Mouse (Mus musculus): ENCODE data around the gene Eme1. TPM values are rescaled to one million over a fixed set of nuclear protein-coding genes. Genes with fewer than 3 reads are reported as not detected.

Gene Eme1
- polyA plus RNA-seq, 1 experiment, result 2.8 TPM

- Histone ChIP-seq H3K36me3 (ENCODE audit: control insufficient read depth, insufficient read depth, low read length) (peaks cover 39% of the 10 kb centered on the region), H3K27ac (ENCODE audit: insufficient read depth, low read depth, low read length) (no peak overlapping the region), H3K4me1 (ENCODE audit: control insufficient read depth, insufficient read depth, insufficient read length, low read length) (no peaks in the 10 kb centered on the region), H3K27me3 (ENCODE audit: control insufficient read depth, insufficient read depth, low read length) (no peaks in the 10 kb centered on the region), H3K4me3 (ENCODE audit: low read depth, low read length) (no peak overlapping the region)
- TF ChIP-seq POLR2A (IDR thresholded peaks at IDR 0.05; ENCODE audit: low read depth, low read length), result no peak
- TF ChIP-seq CTCF (IDR thresholded peaks at IDR 0.05; ENCODE audit: extremely low read depth, insufficient read length, insufficient replicate concordance, low read depth, low read length), result no peak
- 96% methylated on average over 4 of the region's 4 CpGs for WGBS
These were observed 7.3 kb downstream of the Eme1 start for GRCm38 (mm10) chr11:94646457-94646856.

GRCm38 (mm10) chr11:94644461-94645219 is 9.1 kb downstream of the Eme1 start:
- TF ChIP-seq CTCF (IDR thresholded peaks at IDR 0.05; ENCODE audit: extremely low read depth, insufficient read length, insufficient replicate concordance, low read depth, low read length) (no peak), POLR2A (IDR thresholded peaks at IDR 0.05; ENCODE audit: low read depth, low read length) (no peak)
- 90% methylated on average over 8 of the region's 8 CpGs for WGBS
- Histone ChIP-seq H3K27ac (ENCODE audit: insufficient read depth, low read depth, low read length) (no peak overlapping the region), H3K4me3 (ENCODE audit: low read depth, low read length) (no peak overlapping the region), H3K36me3 (ENCODE audit: control insufficient read depth, insufficient read depth, low read length) (peaks cover 57% of the 10 kb centered on the region), H3K4me1 (ENCODE audit: control insufficient read depth, insufficient read depth, insufficient read length, low read length) (no peaks in the 10 kb centered on the region), H3K27me3 (ENCODE audit: control insufficient read depth, insufficient read depth, low read length) (no peaks in the 10 kb centered on the region)

DNA sequence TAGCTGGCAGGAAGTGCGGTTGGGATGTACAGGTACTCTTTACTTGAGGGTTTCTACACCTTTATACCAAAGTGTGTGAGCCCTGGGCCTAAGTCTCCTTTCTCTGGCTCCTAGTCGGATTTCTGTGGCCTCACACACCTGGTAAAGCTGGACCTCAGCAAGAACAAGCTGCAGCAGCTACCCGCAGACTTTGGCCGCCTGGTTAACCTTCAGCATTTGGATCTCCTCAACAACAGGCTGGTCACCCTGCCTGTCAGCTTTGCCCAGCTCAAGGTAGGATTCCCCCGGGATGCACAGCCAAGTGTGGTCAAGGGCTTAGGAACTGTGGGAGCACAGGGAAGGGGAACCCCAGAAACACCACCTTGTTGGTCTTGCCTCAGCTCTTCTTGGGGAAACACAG is 19.3 kb downstream of the Eme1 start:
- Histone ChIP-seq H3K36me3 (ENCODE audit: control insufficient read depth, insufficient read depth, low read length) (peaks cover 75% of the 10 kb centered on the region), H3K27me3 (ENCODE audit: control insufficient read depth, insufficient read depth, low read length) (no peaks in the 10 kb centered on the region), H3K4me1 (ENCODE audit: control insufficient read depth, insufficient read depth, insufficient read length, low read length) (peaks cover 25% of the 10 kb centered on the region), H3K27ac (ENCODE audit: insufficient read depth, low read depth, low read length) (peak overlapping the region; percentile 97), H3K4me3 (ENCODE audit: low read depth, low read length) (no peak overlapping the region)
- 78% methylated on average over 5 of the region's 5 CpGs for WGBS
- TF ChIP-seq POLR2A (IDR thresholded peaks at IDR 0.05; ENCODE audit: low read depth, low read length) (no peak), CTCF (IDR thresholded peaks at IDR 0.05; ENCODE audit: extremely low read depth, insufficient read length, insufficient replicate concordance, low read depth, low read length) (no peak)

GRCm38 (mm10) chr11:94632988-94633387 is 20.8 kb downstream of the Eme1 start:
- Histone ChIP-seq H3K36me3 (ENCODE audit: control insufficient read depth, insufficient read depth, low read length) (peaks cover 60% of the 10 kb centered on the region), H3K4me1 (ENCODE audit: control insufficient read depth, insufficient read depth, insufficient read length, low read length) (peaks cover 27% of the 10 kb centered on the region), H3K27ac (ENCODE audit: insufficient read depth, low read depth, low read length) (peak overlapping the region; percentile 97), H3K27me3 (ENCODE audit: control insufficient read depth, insufficient read depth, low read length) (no peaks in the 10 kb centered on the region), H3K4me3 (ENCODE audit: low read depth, low read length) (peak overlapping the region; percentile 34; the same call in 1 of the 2 replicates)
- TF ChIP-seq POLR2A (IDR thresholded peaks at IDR 0.05; ENCODE audit: low read depth, low read length) (peak; percentile 61; the same call in 1 of the 2 replicates), CTCF (IDR thresholded peaks at IDR 0.05; ENCODE audit: extremely low read depth, insufficient read length, insufficient replicate concordance, low read depth, low read length) (no peak)
- WGBS, result 33% methylated on average over 8 of the region's 8 CpGs

- H3K4me1 ChIP-seq (ENCODE audit: control insufficient read depth, insufficient read depth, insufficient read length, low read length), result peaks cover 27% of the 10 kb centered on the region
- no peaks in the 10 kb centered on the region for H3K27me3 ChIP-seq (ENCODE audit: control insufficient read depth, insufficient read depth, low read length)
- H3K27ac ChIP-seq (ENCODE audit: insufficient read depth, low read depth, low read length), result peak overlapping the region; percentile 92
- no peak overlapping the region for H3K4me3 ChIP-seq (ENCODE audit: low read depth, low read length)
- no peak for TF ChIP-seq CTCF (IDR thresholded peaks at IDR 0.05; ENCODE audit: extremely low read depth, insufficient read length, insufficient replicate concordance, low read depth, low read length)
- no peak for TF ChIP-seq POLR2A (IDR thresholded peaks at IDR 0.05; ENCODE audit: low read depth, low read length)
- 57% methylated on average over 5 of the region's 5 CpGs for WGBS
- peaks cover 50% of the 10 kb centered on the region for H3K36me3 ChIP-seq (ENCODE audit: control insufficient read depth, insufficient read depth, low read length)
These were observed 21.8 kb downstream of the Eme1 start for GRCm38 (mm10) chr11:94631969-94632368.

DNA sequence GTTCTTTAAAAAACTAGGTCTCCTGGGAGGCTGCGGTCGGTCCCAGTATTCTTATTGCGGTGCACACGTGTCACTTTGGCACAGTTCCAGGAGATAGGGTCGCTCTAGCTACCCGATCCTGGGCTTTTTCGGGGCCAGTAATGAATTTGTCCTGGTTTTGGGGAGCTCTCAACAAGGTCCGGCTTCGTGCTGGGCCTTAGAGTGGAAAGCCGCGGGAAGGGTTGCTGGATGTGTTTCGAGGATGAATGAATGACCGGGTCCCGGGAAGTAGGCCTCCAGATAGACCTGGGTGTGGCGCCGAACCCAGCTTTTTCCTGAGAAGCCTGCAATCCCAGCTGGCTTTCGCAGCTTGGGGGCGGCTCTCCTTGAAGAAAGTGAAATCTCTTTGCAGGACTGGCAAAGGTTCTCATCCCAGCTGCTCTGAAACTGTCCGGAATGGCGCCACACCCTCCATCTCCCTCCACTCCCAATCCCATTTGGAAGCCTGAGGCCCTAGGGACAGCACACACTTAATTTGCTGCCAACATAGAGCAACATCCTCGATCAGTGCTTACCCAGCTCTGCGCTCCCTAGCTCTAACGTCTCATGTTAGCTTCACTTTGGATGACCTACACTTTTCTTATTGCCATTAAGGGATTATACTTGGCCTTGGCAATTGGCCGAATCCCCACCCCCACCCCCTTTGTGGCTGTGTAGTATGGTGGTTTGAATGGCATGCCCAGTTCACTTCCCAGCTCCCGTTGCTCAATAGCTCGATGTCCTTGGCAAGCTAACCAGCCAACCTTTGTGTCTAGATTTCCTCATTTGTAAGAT is 23.4 kb downstream of the Eme1 start:
- H3K27me3 ChIP-seq (ENCODE audit: control insufficient read depth, insufficient read depth, low read length), result no peaks in the 10 kb centered on the region
- H3K4me3 ChIP-seq (ENCODE audit: low read depth, low read length), result peak overlapping the region; percentile 92
- no peak for TF ChIP-seq CTCF (IDR thresholded peaks at IDR 0.05; ENCODE audit: extremely low read depth, insufficient read length, insufficient replicate concordance, low read depth, low read length)
- TF ChIP-seq POLR2A (IDR thresholded peaks at IDR 0.05; ENCODE audit: low read depth, low read length), result no peak
- H3K36me3 ChIP-seq (ENCODE audit: control insufficient read depth, insufficient read depth, low read length), result peaks cover 34% of the 10 kb centered on the region
- H3K4me1 ChIP-seq (ENCODE audit: control insufficient read depth, insufficient read depth, insufficient read length, low read length), result peaks cover 27% of the 10 kb centered on the region
- WGBS, result 3% methylated on average over 26 of the region's 26 CpGs
- peak overlapping the region; percentile 90 for H3K27ac ChIP-seq (ENCODE audit: insufficient read depth, low read depth, low read length)

DNA sequence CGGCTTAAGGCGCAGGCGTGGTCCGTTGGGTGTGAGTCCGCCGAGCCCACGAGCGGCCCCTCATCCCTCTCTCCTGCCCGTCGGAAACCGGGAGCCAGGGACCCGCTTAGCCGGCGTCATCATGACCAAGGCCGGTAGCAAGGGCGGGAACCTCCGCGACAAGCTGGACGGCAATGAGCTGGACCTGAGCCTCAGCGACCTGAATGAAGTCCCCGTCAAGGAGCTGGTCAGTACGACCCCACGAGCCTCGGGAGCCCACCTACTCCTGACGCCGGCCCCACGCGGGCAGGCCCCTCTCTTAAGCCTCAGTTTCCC is 23.9 kb downstream of the Eme1 start:
- TF ChIP-seq POLR2A (IDR thresholded peaks at IDR 0.05; ENCODE audit: low read depth, low read length), result no peak
- no peak for TF ChIP-seq CTCF (IDR thresholded peaks at IDR 0.05; ENCODE audit: extremely low read depth, insufficient read length, insufficient replicate concordance, low read depth, low read length)
- H3K4me3 ChIP-seq (ENCODE audit: low read depth, low read length), result peak overlapping the region; percentile 92
- H3K27me3 ChIP-seq (ENCODE audit: control insufficient read depth, insufficient read depth, low read length), result no peaks in the 10 kb centered on the region
- H3K36me3 ChIP-seq (ENCODE audit: control insufficient read depth, insufficient read depth, low read length), result peaks cover 29% of the 10 kb centered on the region
- H3K4me1 ChIP-seq (ENCODE audit: control insufficient read depth, insufficient read depth, insufficient read length, low read length), result peaks cover 26% of the 10 kb centered on the region
- H3K27ac ChIP-seq (ENCODE audit: insufficient read depth, low read depth, low read length), result peak overlapping the region; percentile 90
- WGBS, result under 1% methylated on average over 28 of the region's 28 CpGs
